Mouse (Mus musculus) CH12.LX (cell line): Measurements from ENCODE around the gene Tspan9. TPM values are rescaled to one million over a fixed set of nuclear protein-coding genes. Genes with fewer than 3 reads are reported as not detected.

ENCODE experiments used
- DNase-seq: peaks from one replicate; pipeline ENCODE4 v3.0.0-alpha.2; 2013; ENCODE audit errors: extremely low read depth
- H3K27ac ChIP-seq: 2 replicates; pipeline ENCODE4 v1.5.1; 2012; ENCODE audit warnings: low read depth, mild to moderate bottlenecking, control low read depth, moderate library complexity; ENCODE audit not compliant: insufficient read depth
- H3K27me3 ChIP-seq: replicated peaks from 2 replicates; pipeline ENCODE3; 2012; ENCODE audit warnings: inconsistent platforms
- H3K36me3 ChIP-seq, 2 experiments: replicated peaks in 1 of 2; 2 replicates each; pipeline versions ENCODE3 to v1.6.1; 2012; ENCODE audit warnings: inconsistent platforms in 1 of 2, low read length in 1 of 2, mild to moderate bottlenecking in 1 of 2, mixed read lengths in 1 of 2, moderate library complexity in 1 of 2; ENCODE audit not compliant: control insufficient read depth in 1 of 2, insufficient read depth in 1 of 2
- H3K4me1 ChIP-seq, 2 experiments: 2 replicates each; pipeline ENCODE4 v1.6.1; 2012; ENCODE audit warnings: inconsistent platforms in 1 of 2, moderate library complexity in 1 of 2; ENCODE audit not compliant: insufficient read depth in 2 of 2, control insufficient read depth in 1 of 2
- H3K4me2 ChIP-seq: 2 replicates; pipeline ENCODE4 v1.6.1; 2012; ENCODE audit warnings: low read depth, mild to moderate bottlenecking, control low read depth; ENCODE audit not compliant: poor library complexity, insufficient read depth, severe bottlenecking
- H3K4me3 ChIP-seq, 3 experiments: fragments of 150-350 bp in 1 of 3; sonication (generic) in 1 of 3; replicated peaks in 1 of 3; 2 replicates each; pipeline versions ENCODE3 to v1.5.1; 2011 to 2012; ENCODE audit warnings: low read depth in 2 of 3, low read length in 2 of 3, mild to moderate bottlenecking in 2 of 3, moderate library complexity in 2 of 3, control low read depth in 1 of 3, improper control_type of control experiment in 1 of 3, inconsistent platforms in 1 of 3, mixed read lengths in 1 of 3; ENCODE audit not compliant: poor library complexity in 1 of 3
- H3K79me2 ChIP-seq: replicated peaks from 2 replicates; pipeline ENCODE4 v1.6.1; 2012; ENCODE audit warnings: mild to moderate bottlenecking, moderate library complexity; ENCODE audit not compliant: control insufficient read depth, poor library complexity, insufficient read depth, severe bottlenecking; ENCODE audit errors: extremely low read depth
- H3K9ac ChIP-seq: 2 replicates; pipeline ENCODE4 v1.6.1; 2012; ENCODE audit warnings: low read depth, mild to moderate bottlenecking, control low read depth, moderate library complexity; ENCODE audit not compliant: insufficient read depth
- H3K9me3 ChIP-seq: replicated peaks from 2 replicates; pipeline ENCODE3; 2012; ENCODE audit warnings: low read length, inconsistent platforms, mixed read lengths
- BHLHE40 ChIP-seq: IDR thresholded peaks from 2 replicates; pipeline ENCODE4 v1.6.1; 2011; ENCODE audit warnings: mild to moderate bottlenecking, low read depth, low read length, improper control_type of control experiment
- CHD2 ChIP-seq: IDR thresholded peaks from 2 replicates; pipeline ENCODE4 v1.6.1; 2011; ENCODE audit warnings: low read length, improper control_type of control experiment
- E2F4 ChIP-seq: IDR thresholded peaks from 2 replicates; pipeline ENCODE4 v1.6.1; 2011; ENCODE audit warnings: low read depth, low read length, improper control_type of control experiment; ENCODE audit not compliant: insufficient replicate concordance
- ELF1 ChIP-seq: IDR thresholded peaks from 2 replicates; pipeline ENCODE4 v1.6.1; 2014; ENCODE audit warnings: low read depth, mild to moderate bottlenecking, inconsistent platforms, low read length, improper control_type of control experiment
- EP300 ChIP-seq: IDR thresholded peaks from 2 replicates; pipeline ENCODE4 v1.6.1; 2011; ENCODE audit warnings: low read length, improper control_type of control experiment
- ETS1 ChIP-seq: conservative IDR thresholded peaks from 2 replicates; pipeline ENCODE4 v1.6.1; 2012; ENCODE audit warnings: low read depth, mild to moderate bottlenecking, inconsistent platforms, low read length, improper control_type of control experiment, moderate library complexity
- MAFK ChIP-seq: IDR thresholded peaks from 2 replicates; pipeline ENCODE4 v1.6.1; 2011; ENCODE audit warnings: low read length, improper control_type of control experiment; ENCODE audit not compliant: insufficient replicate concordance
- MXI1 ChIP-seq: IDR thresholded peaks from 2 replicates; pipeline ENCODE4 v1.6.1; 2011; ENCODE audit warnings: mild to moderate bottlenecking, low read depth, low read length, improper control_type of control experiment
- MYC ChIP-seq: IDR thresholded peaks from 2 replicates; pipeline ENCODE4 v1.6.1; 2011; ENCODE audit warnings: low read depth, mild to moderate bottlenecking, improper control_type of control experiment, low read length
- NELFE ChIP-seq: IDR thresholded peaks from 2 replicates; pipeline ENCODE4 v1.6.1; 2011; ENCODE audit warnings: low read depth, low read length, improper control_type of control experiment
- POLR2A ChIP-seq: IDR thresholded peaks from 2 replicates; pipeline ENCODE4 v1.6.1; 2011; ENCODE audit warnings: low read depth, mild to moderate bottlenecking, improper control_type of control experiment, low read length
- POLR2AphosphoS2 ChIP-seq: IDR thresholded peaks from 2 replicates; pipeline ENCODE4 v1.6.1; 2011; ENCODE audit warnings: low read depth, low read length, improper control_type of control experiment
- RCOR1 ChIP-seq: conservative IDR thresholded peaks from 2 replicates; pipeline ENCODE4 v1.6.1; 2012; ENCODE audit warnings: low read depth, mild to moderate bottlenecking, inconsistent platforms, low read length, improper control_type of control experiment
- USF1 ChIP-seq: IDR thresholded peaks from 2 replicates; pipeline ENCODE4 v1.6.1; 2014; ENCODE audit warnings: low read depth, mild to moderate bottlenecking, inconsistent platforms, low read length, improper control_type of control experiment
- USF2 ChIP-seq: conservative IDR thresholded peaks from 2 replicates; pipeline ENCODE4 v1.6.1; 2011; ENCODE audit warnings: low read depth, low read length, improper control_type of control experiment
- dilution Hi-C: fragments of 300-500 bp; cut with MboI; formaldehyde crosslinking; loops from 2 replicates; pipeline ENCODE4 v1.14.3; 2020; ENCODE audit warnings: low sequenced_read_pairs; ENCODE audit not compliant: extremely low pct_unique_long_range_greater_than_20kb, extremely low pct_ligation_motif_present
- in situ Hi-C: fragments of 300-500 bp; cut with MboI; formaldehyde crosslinking; loops from 3 replicates; pipeline ENCODE4 v1.14.3; 2019; ENCODE audit warnings: low sequenced_read_pairs, low pct_ligation_motif_present, low pct_unique_long_range_greater_than_20kb, mixed read lengths
- polyA plus RNA-seq: library from polyadenylated mRNA; unstranded; fragments of >175 nt; gene quantifications from 2 replicates; pipeline ENCODE4 v1.2.1, GENCODE M21; 2012; ENCODE audit warnings: low read depth; ENCODE audit not compliant: insufficient read length
- total RNA-seq, 2 experiments: library from RNA; depleted of rRNA; stranded (reverse); fragments of 300-350 nt in 1 of 2; fragments of >200 nt in 1 of 2; gene quantifications; 2 replicates each; pipeline ENCODE4 v1.2.3; 2012 to 2014

The Tspan9 gene
- total and polyA plus RNA-seq, 3 experiments = 0.40 to 0.98 (median 0.71) TPM

GRCm38 (mm10) chr6:128011781-128012180, 131.6 kb downstream of the Tspan9 start:
- dilution Hi-C loops = no loop called here

GRCm38 (mm10) chr6:128011071-128011477, 132.3 kb downstream of the Tspan9 start:
- Histone ChIP-seq H3K9ac (no peak overlapping the region), H3K4me2 (no peak overlapping the region), H3K36me3 (no peaks in the 10 kb centered on the region), H3K4me1 (peaks cover 0 to 2% of the 10 kb centered on the region in 2 experiments; a peak in 1 of 4 replicates), H3K9me3 (no peaks in the 10 kb centered on the region), H3K79me2 (no peaks in the 10 kb centered on the region), H3K27me3 (peaks cover 95% of the 10 kb centered on the region), H3K4me3 (no peak overlapping the region), H3K27ac (no peak overlapping the region)
- DNase-seq = no peak
- in situ Hi-C loops = no loop called here
- dilution Hi-C loops = no loop called here
- TF ChIP-seq CHD2 = no peak
- no peak for TF ChIP-seq MYC
- TF ChIP-seq MXI1 = no peak
- TF ChIP-seq USF1 = no peak
- TF ChIP-seq NELFE = no peak
- no peak for TF ChIP-seq BHLHE40
- no peak for TF ChIP-seq EP300
- TF ChIP-seq POLR2A = no peak
- TF ChIP-seq ELF1 = no peak
- no peak for TF ChIP-seq USF2
- no peak for TF ChIP-seq RCOR1
- no peak for TF ChIP-seq MAFK
- no peak for TF ChIP-seq ETS1

More at GRCm38 (mm10) chr6:128011781-128012180, 131.6 kb downstream of the Tspan9 start:
- Histone ChIP-seq H3K9me3 (no peaks in the 10 kb centered on the region), H3K4me3 (no peak overlapping the region), H3K27me3 (peaks cover 95% of the 10 kb centered on the region), H3K9ac (no peak overlapping the region), H3K27ac (no peak overlapping the region), H3K79me2 (no peaks in the 10 kb centered on the region), H3K4me2 (no peak overlapping the region), H3K4me1 (peaks cover 0 to 2% of the 10 kb centered on the region in 2 experiments; a peak in 1 of 4 replicates), H3K36me3 (no peaks in the 10 kb centered on the region)
- TF ChIP-seq POLR2AphosphoS2 (no peak), E2F4 (no peak)
- DNase-seq = no peak
- in situ Hi-C loops = no loop called here
